Mouse (Mus musculus) liver, embryonic 13.5 days (tissue): Measurements from ENCODE around the gene Slc39a11. TPM values are rescaled to one million over a fixed set of nuclear protein-coding genes. Genes with fewer than 3 reads are reported as not detected.

ENCODE experiments used
- ATAC-seq: fragments of 200-750 bp; cut with Nextera tagmentation; 2 replicates; pipeline ENCODE4 v1.8.0; 2017; ENCODE audit warnings: low read depth, mild to moderate bottlenecking, moderate number of reproducible peaks, moderate library complexity
- DNase-seq: peaks from one replicate; pipeline ENCODE4 v3.0.0; 2022
- H3K27ac ChIP-seq: fragments of 300-500 bp; sonication (generic); 2 replicates; pipeline ENCODE4 v1.5.1; 2015; ENCODE audit warnings: moderate library complexity, mild to moderate bottlenecking, inconsistent platforms
- H3K27me3 ChIP-seq: fragments of 300-500 bp; sonication (generic); 2 replicates; pipeline ENCODE4 v1.6.1; 2015; ENCODE audit warnings: mild to moderate bottlenecking, inconsistent platforms
- H3K36me3 ChIP-seq: fragments of 300-500 bp; sonication (generic); 2 replicates; pipeline ENCODE4 v1.6.1; 2015; ENCODE audit warnings: mild to moderate bottlenecking, inconsistent platforms
- H3K4me1 ChIP-seq: fragments of 300-500 bp; sonication (generic); replicated peaks from 2 replicates; pipeline ENCODE4 v1.6.1; 2015; ENCODE audit warnings: inconsistent platforms
- H3K4me2 ChIP-seq: fragments of 300-500 bp; sonication (generic); 2 replicates; pipeline ENCODE4 v1.6.1; 2015; ENCODE audit warnings: inconsistent platforms, mild to moderate bottlenecking, moderate library complexity
- H3K4me3 ChIP-seq: fragments of 300-500 bp; sonication (generic); replicated peaks from 2 replicates; pipeline ENCODE4 v1.5.1; 2015; ENCODE audit warnings: mild to moderate bottlenecking, inconsistent platforms
- H3K9ac ChIP-seq: fragments of 300-500 bp; sonication (generic); 2 replicates; pipeline ENCODE4 v1.6.1; 2015; ENCODE audit warnings: mild to moderate bottlenecking, inconsistent platforms
- H3K9me3 ChIP-seq: fragments of 300-500 bp; sonication (generic); replicated peaks from 2 replicates; pipeline ENCODE4 v1.6.1; 2016; ENCODE audit warnings: inconsistent platforms
- WGBS: fragments of 180-500 bp; shearing (Covaris S2); methylation state at CpG from one replicate; pipeline ENCODE4 v1.1.7; 2015; ENCODE audit not compliant: insufficient replicate concordance; 5-methylcytosine and 5-hydroxymethylcytosine counted together
- polyA plus RNA-seq: library from polyadenylated mRNA; unstranded; fragments of >200 nt; fragmentation: Nextera tagmentation; extraction: Ambion mirVana; gene quantifications from 2 replicates; pipeline ENCODE4 v1.2.1, GENCODE M21; 2015

Gene Slc39a11
- polyA plus RNA-seq, 1 experiment from 2014 or later: 15.0 TPM

DNA sequence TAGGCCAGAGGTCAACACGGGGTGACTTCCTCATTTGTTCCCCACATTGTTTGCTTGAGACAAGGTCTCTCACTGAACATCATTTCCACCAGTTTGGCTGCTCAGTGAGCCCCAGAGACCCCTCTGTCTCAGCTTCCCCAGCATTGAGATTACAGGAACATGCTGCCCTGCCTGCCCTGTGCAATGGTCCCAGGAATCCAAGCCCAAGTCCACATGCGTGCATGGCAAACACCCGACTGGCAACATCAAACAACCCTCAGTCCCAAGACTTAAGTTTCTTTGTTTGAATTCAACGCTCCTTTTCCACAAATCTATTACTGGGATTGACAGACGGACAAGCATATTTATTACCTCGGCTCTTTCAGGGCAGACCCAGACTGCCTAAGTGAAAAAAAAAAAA, 110.8 kb downstream of the Slc39a11 start:
- Histone ChIP-seq H3K9ac (no peak overlapping the region), H3K4me3 (no peak overlapping the region), H3K4me1 (no peaks in the 10 kb centered on the region), H3K27me3 (no peaks in the 10 kb centered on the region), H3K4me2 (no peak overlapping the region), H3K27ac (no peak overlapping the region), H3K9me3 (0 out of 2 replicates have a peak, but pooled peaks cover 6% of the 10 kb centered on the region), H3K36me3 (peaks cover 17% of the 10 kb centered on the region)
- ATAC-seq (no peak), DNase-seq (no peak)
- 64% methylated on average over 6 of the region's 6 CpGs for WGBS

- no peaks in the 10 kb centered on the region for H3K27me3 ChIP-seq
- DNase-seq: no peak
- H3K4me2 ChIP-seq: no peak overlapping the region
- H3K4me1 ChIP-seq: no peaks in the 10 kb centered on the region
- H3K36me3 ChIP-seq: peaks cover 17% of the 10 kb centered on the region
- no peak overlapping the region for H3K27ac ChIP-seq
- no peak for ATAC-seq
- H3K9ac ChIP-seq: no peak overlapping the region
- no peak overlapping the region for H3K4me3 ChIP-seq
- WGBS: 69% methylated on average over 4 of the region's 4 CpGs
- 0 out of 2 replicates have a peak, but pooled peaks cover 6% of the 10 kb centered on the region for H3K9me3 ChIP-seq
Measured at GRCm38 (mm10) chr11:113538406-113538917, 111.4 kb downstream of the Slc39a11 start.

DNA sequence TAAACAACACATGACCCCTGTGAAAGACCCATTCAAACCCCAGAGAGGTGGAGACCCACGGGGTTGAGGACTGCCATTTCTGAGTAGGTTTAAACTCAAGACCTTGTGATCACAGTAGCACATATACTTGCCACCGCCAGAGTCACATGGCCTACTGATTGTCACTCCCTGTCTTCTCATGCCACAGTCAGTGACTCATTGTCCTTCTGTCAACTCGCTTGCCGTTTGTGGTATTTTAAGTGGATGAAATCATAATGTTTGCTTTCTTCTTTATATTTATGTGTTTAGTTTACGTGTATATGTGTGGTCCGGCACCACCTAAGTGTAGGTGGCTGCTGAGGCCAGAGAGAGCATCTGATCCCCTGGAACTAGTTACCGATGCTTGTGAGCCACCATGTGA, 112.2 kb downstream of the Slc39a11 start:
- no peak overlapping the region for H3K27ac ChIP-seq
- DNase-seq (no peak), ATAC-seq (no peak)
- no peak overlapping the region for H3K4me2 ChIP-seq
- no peaks in the 10 kb centered on the region for H3K4me1 ChIP-seq
- no peak overlapping the region for H3K4me3 ChIP-seq
- peaks cover 17% of the 10 kb centered on the region for H3K36me3 ChIP-seq
- no peaks in the 10 kb centered on the region for H3K27me3 ChIP-seq
- H3K9ac ChIP-seq: no peak overlapping the region
- H3K9me3 ChIP-seq: 0 out of 2 replicates have a peak, but pooled peaks cover 6% of the 10 kb centered on the region
- 72% methylated on average over 7 of the region's 7 CpGs for WGBS

- 0 out of 2 replicates have a peak, but pooled peaks cover 1% of the 10 kb centered on the region for H3K4me1 ChIP-seq
- H3K4me3 ChIP-seq: no peak overlapping the region
- H3K36me3 ChIP-seq: peaks cover 15% of the 10 kb centered on the region
- ATAC-seq: no peak
- no peak overlapping the region for H3K9ac ChIP-seq
- DNase-seq: no peak
- H3K27me3 ChIP-seq: no peaks in the 10 kb centered on the region
- H3K27ac ChIP-seq: no peak overlapping the region
- H3K9me3 ChIP-seq: 0 out of 2 replicates have a peak, but pooled peaks cover 6% of the 10 kb centered on the region
- H3K4me2 ChIP-seq: no peak overlapping the region
- WGBS: 72% methylated on average over 8 of the region's 8 CpGs
Measured at GRCm38 (mm10) chr11:113537199-113537586, 112.7 kb downstream of the Slc39a11 start.

- Histone ChIP-seq H3K4me3 (no peak overlapping the region), H3K27ac (no peak overlapping the region), H3K36me3 (peaks cover 9% of the 10 kb centered on the region; the same call in 1 of the 2 replicates), H3K4me2 (no peak overlapping the region), H3K9ac (no peak overlapping the region), H3K9me3 (0 out of 2 replicates have a peak, but pooled peaks cover 6% of the 10 kb centered on the region), H3K27me3 (no peaks in the 10 kb centered on the region), H3K4me1 (0 out of 2 replicates have a peak, but pooled peaks cover 4% of the 10 kb centered on the region)
- 82% methylated on average over 16 of the region's 16 CpGs for WGBS
- no peak for DNase-seq
- no peak for ATAC-seq
Measured at GRCm38 (mm10) chr11:113536308-113537198, 113.3 kb downstream of the Slc39a11 start.

GRCm38 (mm10) chr11:113534341-113534740, 115.5 kb downstream of the Slc39a11 start:
- 67% methylated on average over 11 of the region's 11 CpGs for WGBS
- Histone ChIP-seq H3K4me2 (no peak overlapping the region), H3K4me1 (0 out of 2 replicates have a peak, but pooled peaks cover 4% of the 10 kb centered on the region), H3K36me3 (0 out of 2 replicates have a peak, but pooled peaks cover 3% of the 10 kb centered on the region), H3K27me3 (no peaks in the 10 kb centered on the region), H3K4me3 (no peak overlapping the region), H3K9me3 (no peaks in the 10 kb centered on the region), H3K9ac (no peak overlapping the region), H3K27ac (no peak overlapping the region)
- DNase-seq: no peak
- no peak for ATAC-seq

- 0 out of 2 replicates have a peak, but pooled peaks cover 3% of the 10 kb centered on the region for H3K36me3 ChIP-seq
- no peaks in the 10 kb centered on the region for H3K27me3 ChIP-seq
- ATAC-seq: no peak
- H3K9ac ChIP-seq: no peak overlapping the region
- no peak overlapping the region for H3K4me2 ChIP-seq
- WGBS: 62% methylated on average over 7 of the region's 7 CpGs
- 0 out of 2 replicates have a peak, but pooled peaks cover 4% of the 10 kb centered on the region for H3K4me1 ChIP-seq
- no peak for DNase-seq
- no peak overlapping the region for H3K27ac ChIP-seq
- no peak overlapping the region for H3K4me3 ChIP-seq
- no peaks in the 10 kb centered on the region for H3K9me3 ChIP-seq
Measured at GRCm38 (mm10) chr11:113533931-113534330, 115.9 kb downstream of the Slc39a11 start.

DNA sequence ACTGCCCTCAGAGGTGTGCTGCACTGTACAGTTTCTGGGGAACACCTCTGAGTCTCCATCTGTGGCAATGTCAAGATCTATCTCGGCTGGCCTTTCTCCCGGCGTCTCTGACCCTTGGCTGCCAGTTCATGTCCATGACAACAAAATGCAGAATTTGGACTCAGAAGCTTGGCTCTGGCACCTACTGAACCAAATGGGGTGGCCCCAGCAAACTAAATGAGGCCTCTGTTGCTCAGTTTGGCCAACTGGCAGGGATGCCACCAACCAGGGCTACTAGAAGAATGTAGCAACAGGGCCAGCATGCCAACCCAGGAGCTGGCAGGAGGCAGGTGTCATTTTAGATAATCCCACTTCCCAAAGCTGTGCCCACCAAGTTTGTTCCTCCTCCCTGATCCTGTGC, 121.5 kb downstream of the Slc39a11 start:
- no peaks in the 10 kb centered on the region for H3K9me3 ChIP-seq
- ATAC-seq (no peak), DNase-seq (no peak)
- H3K4me3 ChIP-seq: no peak overlapping the region
- no peak overlapping the region for H3K4me2 ChIP-seq
- no peaks in the 10 kb centered on the region for H3K27me3 ChIP-seq
- 80% methylated on average over 3 of the region's 3 CpGs for WGBS
- H3K9ac ChIP-seq: no peak overlapping the region
- no peaks in the 10 kb centered on the region for H3K36me3 ChIP-seq
- 0 out of 2 replicates have a peak, but pooled peaks cover 10% of the 10 kb centered on the region for H3K4me1 ChIP-seq
- no peak overlapping the region for H3K27ac ChIP-seq

DNA sequence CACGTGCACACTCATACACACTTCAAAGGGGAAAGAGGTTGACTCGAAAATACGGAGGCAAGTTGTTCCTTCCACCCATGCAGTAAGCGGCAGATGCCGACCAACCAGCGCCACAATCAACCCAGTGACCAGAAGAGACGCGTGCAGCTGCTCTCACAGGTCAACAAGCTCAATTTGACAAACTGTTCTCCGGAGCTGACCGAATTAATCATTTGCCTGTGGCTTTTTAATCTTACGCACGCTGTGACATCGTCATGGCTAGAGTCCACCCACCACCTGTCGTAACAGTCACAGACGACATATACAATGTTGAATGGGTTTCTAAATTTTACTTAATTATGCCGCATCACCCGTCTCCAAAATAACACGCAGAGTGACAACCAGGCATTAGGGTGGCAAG, 124.1 kb downstream of the Slc39a11 start:
- H3K9me3 ChIP-seq: no peaks in the 10 kb centered on the region
- ATAC-seq: 0 out of 2 replicates have a peak, but pooled peaks have one; percentile 31
- no peak overlapping the region for H3K4me2 ChIP-seq
- DNase-seq: no peak
- H3K4me3 ChIP-seq: no peak overlapping the region
- H3K4me1 ChIP-seq: 0 out of 2 replicates have a peak, but pooled peaks cover 6% of the 10 kb centered on the region
- H3K9ac ChIP-seq: no peak overlapping the region
- no peaks in the 10 kb centered on the region for H3K27me3 ChIP-seq
- 81% methylated on average over 18 of the region's 18 CpGs for WGBS
- peaks cover 2% of the 10 kb centered on the region; the same call in 1 of the 2 replicates for H3K36me3 ChIP-seq
- H3K27ac ChIP-seq: no peak overlapping the region

- H3K27me3 ChIP-seq: no peaks in the 10 kb centered on the region
- H3K36me3 ChIP-seq: peaks cover 2% of the 10 kb centered on the region; the same call in 1 of the 2 replicates
- no peak for DNase-seq
- no peak overlapping the region for H3K4me3 ChIP-seq
- H3K4me2 ChIP-seq: no peak overlapping the region
- ATAC-seq: no peak
- 72% methylated on average over 4 of the region's 4 CpGs for WGBS
- no peak overlapping the region for H3K9ac ChIP-seq
- peaks cover 22% of the 10 kb centered on the region for H3K4me1 ChIP-seq
- no peak overlapping the region for H3K27ac ChIP-seq
- H3K9me3 ChIP-seq: no peaks in the 10 kb centered on the region
Measured at GRCm38 (mm10) chr11:113522726-113523125, 127.2 kb downstream of the Slc39a11 start.

GRCm38 (mm10) chr11:113521469-113522190, 128.2 kb downstream of the Slc39a11 start:
- Histone ChIP-seq H3K36me3 (peaks cover 2% of the 10 kb centered on the region; the same call in 1 of the 2 replicates), H3K27me3 (no peaks in the 10 kb centered on the region), H3K4me1 (peaks cover 22% of the 10 kb centered on the region), H3K4me3 (no peak overlapping the region), H3K27ac (no peak overlapping the region), H3K9me3 (no peaks in the 10 kb centered on the region), H3K4me2 (no peak overlapping the region), H3K9ac (no peak overlapping the region)
- WGBS: 73% methylated on average over 20 of the region's 20 CpGs
- DNase-seq (no peak), ATAC-seq (no peak)
